Mouse (Mus musculus): ENCODE results near the gene Nmb. TPM values are rescaled to one million over a fixed set of nuclear protein-coding genes. Genes with fewer than 3 reads are reported as not detected.
A peak's percentile ranks its signal among the peaks of the same experiment; 100 is the strongest.

Gene Nmb
- polyA plus RNA-seq, 1 experiment = 2.6 TPM

DNA sequence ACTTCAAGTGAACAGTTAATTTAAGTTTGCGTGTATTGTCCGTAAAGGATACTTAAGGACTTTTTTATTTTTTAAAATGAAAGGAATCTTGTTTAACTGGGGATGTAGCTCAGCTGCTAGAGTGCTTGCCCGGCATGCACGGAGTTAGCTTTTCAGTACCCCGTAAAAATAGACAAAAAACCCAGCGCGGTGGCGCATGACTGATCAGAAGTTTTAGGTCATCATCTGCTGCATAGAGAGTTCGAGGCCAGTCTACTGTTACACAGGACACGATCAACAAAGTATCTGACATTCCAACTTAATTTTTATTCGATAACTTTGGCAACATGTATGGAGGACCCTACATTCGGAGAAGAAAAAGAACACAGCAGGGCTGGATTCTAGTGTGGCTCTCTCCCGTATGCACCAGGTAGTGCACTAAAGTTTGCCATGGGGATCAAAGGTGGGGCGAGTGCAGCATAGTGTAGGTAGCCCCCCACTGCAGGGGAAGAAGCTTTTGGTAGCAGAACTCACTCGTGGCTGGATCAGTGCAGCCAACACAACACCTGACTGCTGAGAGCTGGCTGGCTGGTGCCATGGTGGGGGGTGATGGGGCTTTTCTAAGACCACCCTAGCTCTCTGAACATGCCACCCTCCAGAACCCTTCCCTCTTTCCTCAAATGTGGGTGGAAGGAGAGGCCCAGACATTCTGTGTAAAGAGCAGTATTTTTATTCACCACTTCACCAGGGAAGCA is 3.2 kb downstream of the Nmb start:
- Histone ChIP-seq H3K4me3 (replicated peaks; ENCODE audit: extremely low read depth, low read depth, low read length) (peak overlapping the region; percentile 96), H3K4me1 (ENCODE audit: control insufficient read depth, insufficient read depth, low read length) (peaks cover 6% of the 10 kb centered on the region)
- TF ChIP-seq CTCF (IDR thresholded peaks at IDR 0.05; ENCODE audit: insufficient read depth, low read length) = no peak
- 21% methylated on average over 15 of the region's 15 CpGs for WGBS
- no peak for DNase-seq

DNA sequence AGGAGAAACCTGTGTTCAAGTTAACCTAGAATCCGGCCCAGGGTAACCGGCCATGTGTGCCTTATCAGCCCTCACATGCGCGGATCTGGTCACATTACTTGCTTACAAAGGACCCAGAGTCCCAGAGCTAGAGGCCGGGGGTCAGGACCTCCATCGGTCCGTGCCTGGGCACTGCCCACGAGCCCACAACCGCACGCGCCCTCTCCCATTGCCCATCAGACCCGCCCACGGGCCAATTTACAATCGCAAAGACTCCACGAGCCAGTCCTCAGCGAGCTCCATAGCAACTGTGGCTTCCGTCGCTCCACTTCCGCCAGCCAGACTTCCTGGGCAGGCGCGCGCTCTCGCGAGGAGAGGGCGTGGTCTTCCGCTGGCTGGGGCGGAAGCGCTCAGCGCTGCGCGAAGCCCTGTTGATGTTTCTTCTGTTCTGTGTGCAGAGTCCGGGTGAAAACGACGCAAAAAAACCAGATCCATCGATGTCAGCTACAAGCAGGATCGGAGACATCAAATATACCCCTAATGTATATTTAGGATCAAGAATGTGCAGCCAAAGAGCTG is 3.9 kb downstream of the Nmb start, which contains the start of gene Wdr73:
TSS of gene Wdr73 (minus strand) at position 326 of the 558 bp plus-strand sequence.
- under 1% methylated on average over 36 of the region's 36 CpGs for WGBS
- peaks cover 6% of the 10 kb centered on the region for H3K4me1 ChIP-seq (ENCODE audit: control insufficient read depth, insufficient read depth, low read length)
- TF ChIP-seq POLR2A (IDR thresholded peaks at IDR 0.05; ENCODE audit: borderline replicate concordance, extremely low read depth, low read depth, low read length) (peak; percentile 98), CTCF (IDR thresholded peaks at IDR 0.05; ENCODE audit: insufficient read depth, low read length) (no peak)
- H3K4me3 ChIP-seq (replicated peaks; ENCODE audit: extremely low read depth, low read depth, low read length) = peak within 1 kb of the TSS; percentile 96
- DNase-seq = peak; percentile 87

DNA sequence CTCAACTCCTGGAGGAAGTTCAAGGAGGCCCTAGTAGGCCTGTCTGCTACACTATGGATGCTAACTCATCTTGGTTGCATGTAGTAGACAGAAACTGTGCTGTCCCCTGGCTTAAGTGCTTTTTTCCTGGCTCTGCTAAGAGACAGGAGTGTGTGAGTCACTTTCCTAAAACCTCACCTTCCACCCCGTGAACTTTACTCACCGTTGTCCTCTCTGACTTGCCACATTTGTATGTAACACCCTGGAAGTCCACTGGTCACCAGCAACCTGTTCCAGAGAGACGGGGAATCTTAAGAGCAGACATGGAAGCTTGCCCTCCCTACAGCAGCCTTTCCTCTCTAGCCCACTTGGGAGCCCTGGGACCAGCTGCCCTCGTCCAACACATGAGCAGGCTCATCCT is 7.2 kb downstream of the Nmb start:
- no peak for DNase-seq
- TF ChIP-seq POLR2A (IDR thresholded peaks at IDR 0.05; ENCODE audit: borderline replicate concordance, extremely low read depth, low read depth, low read length) = no peak
- TF ChIP-seq CTCF (IDR thresholded peaks at IDR 0.05; ENCODE audit: insufficient read depth, low read length) = no peak
- WGBS = 85% methylated on average over 4 of the region's 4 CpGs

DNA sequence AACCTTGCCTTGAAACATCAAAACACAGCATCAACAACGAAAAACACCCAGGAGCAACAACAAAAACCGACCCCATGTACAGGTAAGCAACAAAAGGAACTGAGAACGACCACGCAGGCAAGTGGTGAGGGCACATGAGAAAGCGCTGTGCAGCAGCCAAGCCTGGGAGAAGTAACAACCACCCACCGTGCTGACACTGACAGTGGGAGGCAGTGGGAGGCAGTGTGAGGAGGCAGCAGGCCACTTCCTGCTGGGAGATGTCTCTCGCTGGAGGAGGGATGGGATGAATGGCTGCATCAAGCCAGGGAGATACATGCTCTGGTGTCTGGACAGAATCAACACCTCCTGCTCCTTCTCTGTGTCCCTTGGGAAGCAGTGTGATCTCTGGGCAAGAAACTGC is 7.7 kb downstream of the Nmb start:
- DNase-seq = no peak
- TF ChIP-seq POLR2A (IDR thresholded peaks at IDR 0.05; ENCODE audit: borderline replicate concordance, extremely low read depth, low read depth, low read length) (no peak), CTCF (IDR thresholded peaks at IDR 0.05; ENCODE audit: insufficient read depth, low read length) (no peak)
- Histone ChIP-seq H3K4me3 (replicated peaks; ENCODE audit: extremely low read depth, low read depth, low read length) (no peak overlapping the region), H3K4me1 (ENCODE audit: control insufficient read depth, insufficient read depth, low read length) (peaks cover 2% of the 10 kb centered on the region; the same call in 1 of the 2 replicates)
- WGBS = 83% methylated on average over 7 of the region's 7 CpGs

More for the DNA sequence above, 7.2 kb downstream of the Nmb start:
- no peak overlapping the region for H3K4me3 ChIP-seq (replicated peaks; ENCODE audit: extremely low read depth, low read depth, low read length)
- peaks cover 2% of the 10 kb centered on the region; the same call in 1 of the 2 replicates for H3K4me1 ChIP-seq (ENCODE audit: control insufficient read depth, insufficient read depth, low read length)

DNA sequence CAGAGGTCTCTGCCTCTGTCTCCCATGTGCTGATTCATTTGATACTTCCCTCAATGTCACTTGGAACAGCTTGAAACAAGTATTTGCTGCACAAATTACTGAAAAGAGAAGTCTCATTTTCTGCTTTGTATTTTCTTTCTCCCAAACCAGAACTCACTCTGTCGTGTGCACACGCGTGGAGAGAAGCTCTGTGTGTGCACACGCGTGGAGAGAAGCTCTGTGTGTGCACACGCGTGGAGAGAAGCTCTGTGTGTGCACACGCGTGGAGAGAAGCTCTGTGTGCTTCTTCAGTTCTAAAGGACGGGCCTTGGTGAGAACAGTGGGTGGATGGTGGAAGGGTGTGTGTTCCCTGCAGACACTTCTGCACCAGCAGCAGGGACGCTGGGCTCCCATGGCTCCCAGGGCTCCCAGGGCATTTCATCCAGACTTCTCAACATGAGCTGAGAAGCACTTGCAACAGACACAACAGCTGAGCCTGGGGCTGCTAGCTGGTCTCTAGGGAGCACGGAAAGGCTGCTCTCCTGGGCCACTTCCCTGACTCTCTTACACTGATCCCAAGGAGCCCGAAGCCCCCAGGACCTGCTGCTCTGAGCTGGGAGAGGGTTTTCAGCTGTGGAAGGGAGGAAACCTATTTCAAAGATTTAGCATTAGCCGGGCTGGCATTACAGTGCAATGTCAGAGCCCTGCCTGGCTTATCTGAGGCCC is 9.9 kb downstream of the Nmb start:
- H3K4me1 ChIP-seq (ENCODE audit: control insufficient read depth, insufficient read depth, low read length) = no peaks in the 10 kb centered on the region
- no peak overlapping the region for H3K4me3 ChIP-seq (replicated peaks; ENCODE audit: extremely low read depth, low read depth, low read length)
- TF ChIP-seq CTCF (IDR thresholded peaks at IDR 0.05; ENCODE audit: insufficient read depth, low read length) (no peak), POLR2A (IDR thresholded peaks at IDR 0.05; ENCODE audit: borderline replicate concordance, extremely low read depth, low read depth, low read length) (no peak)
- WGBS = 93% methylated on average over 14 of the region's 14 CpGs
- DNase-seq = no peak

DNA sequence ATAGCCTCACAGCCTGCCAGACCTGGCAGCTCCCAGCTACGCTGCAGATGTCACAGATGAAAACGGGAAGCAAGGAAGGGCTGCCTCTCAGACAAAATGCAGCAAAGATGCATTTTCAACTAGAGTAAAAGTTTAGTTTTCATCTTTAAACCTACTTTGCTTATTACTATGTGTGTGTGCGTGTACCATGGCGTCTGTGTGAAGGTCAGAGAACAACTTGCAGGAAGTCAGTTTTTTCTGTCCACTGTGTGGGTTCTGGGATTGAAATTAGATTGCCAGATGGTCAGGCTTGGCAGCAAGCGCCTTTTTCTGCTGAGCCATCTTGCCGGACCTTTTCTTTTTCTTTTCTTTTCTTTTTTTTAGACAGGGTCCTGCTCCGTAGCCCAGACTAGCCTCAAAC is 10.7 kb downstream of the Nmb start:
- no peak for TF ChIP-seq CTCF (IDR thresholded peaks at IDR 0.05; ENCODE audit: insufficient read depth, low read length)
- TF ChIP-seq POLR2A (IDR thresholded peaks at IDR 0.05; ENCODE audit: borderline replicate concordance, extremely low read depth, low read depth, low read length) = no peak
- DNase-seq = no peak
- Histone ChIP-seq H3K4me3 (replicated peaks; ENCODE audit: extremely low read depth, low read depth, low read length) (no peak overlapping the region), H3K4me1 (ENCODE audit: control insufficient read depth, insufficient read depth, low read length) (no peaks in the 10 kb centered on the region)
- 55% methylated on average over 7 of the region's 7 CpGs for WGBS

DNA sequence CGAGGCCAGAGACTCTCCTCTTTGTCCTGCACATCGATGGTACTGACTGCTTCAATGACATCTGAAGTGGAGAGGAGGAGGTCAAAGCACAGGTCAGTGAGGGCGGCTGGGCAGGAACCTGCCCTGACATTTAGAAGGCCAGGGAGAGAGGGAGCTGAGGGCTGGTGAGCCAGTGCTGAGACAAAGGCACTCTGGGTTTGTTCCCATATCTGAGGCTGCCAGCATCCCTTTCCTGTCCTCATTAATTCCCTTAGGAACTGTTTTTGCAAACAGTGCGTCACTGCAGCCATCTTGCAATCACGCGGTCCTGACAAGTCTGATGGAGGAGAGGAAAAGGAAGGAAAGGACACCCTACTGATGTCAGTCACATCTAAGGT is 11.1 kb downstream of the Nmb start:
- WGBS = 40% methylated on average over 6 of the region's 6 CpGs
- no peak overlapping the region for H3K4me3 ChIP-seq (replicated peaks; ENCODE audit: extremely low read depth, low read depth, low read length)

DNA sequence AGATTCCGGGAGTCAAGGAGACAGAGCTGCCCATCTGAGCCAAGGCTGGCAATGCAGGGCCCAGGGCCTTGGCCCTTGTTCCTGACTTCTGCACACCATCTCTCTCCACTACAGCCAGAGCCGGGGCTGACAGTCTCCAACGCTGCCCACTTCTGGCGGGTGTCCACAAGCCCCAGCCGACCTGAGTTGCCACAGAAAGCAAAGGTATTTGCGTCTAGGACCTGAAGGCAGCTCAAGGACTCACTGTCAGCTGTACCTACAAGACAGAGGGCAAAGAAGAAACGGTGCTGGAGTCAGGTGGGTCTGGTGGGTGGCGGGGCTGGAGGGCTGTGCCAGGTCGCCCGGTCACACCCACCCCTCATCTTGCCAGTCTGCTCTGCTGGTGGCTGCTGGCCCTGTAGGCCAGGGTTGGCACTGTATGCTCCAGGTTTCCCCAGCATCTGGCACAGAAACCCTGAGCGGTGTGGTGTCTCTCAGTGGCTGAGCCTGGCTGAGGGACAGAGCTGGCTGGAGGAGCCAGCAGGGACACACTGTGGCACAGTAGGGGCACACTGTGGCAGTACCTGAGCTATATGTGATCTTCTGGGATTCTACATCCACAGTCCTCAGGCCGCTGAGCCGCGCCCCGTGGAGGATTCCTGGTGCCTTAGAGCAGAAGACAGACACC is 11.7 kb downstream of the Nmb start:
- WGBS = 83% methylated on average over 15 of the region's 15 CpGs
- H3K4me3 ChIP-seq (replicated peaks; ENCODE audit: extremely low read depth, low read depth, low read length) = no peak overlapping the region
- no peaks in the 10 kb centered on the region for H3K4me1 ChIP-seq (ENCODE audit: control insufficient read depth, insufficient read depth, low read length)
- TF ChIP-seq POLR2A (IDR thresholded peaks at IDR 0.05; ENCODE audit: borderline replicate concordance, extremely low read depth, low read depth, low read length) (no peak), CTCF (IDR thresholded peaks at IDR 0.05; ENCODE audit: insufficient read depth, low read length) (no peak)
- no peak for DNase-seq

More for the DNA sequence above, 11.1 kb downstream of the Nmb start:
- TF ChIP-seq CTCF (IDR thresholded peaks at IDR 0.05; ENCODE audit: insufficient read depth, low read length) = no peak
- no peak for TF ChIP-seq POLR2A (IDR thresholded peaks at IDR 0.05; ENCODE audit: borderline replicate concordance, extremely low read depth, low read depth, low read length)
- no peaks in the 10 kb centered on the region for H3K4me1 ChIP-seq (ENCODE audit: control insufficient read depth, insufficient read depth, low read length)
- DNase-seq = no peak

DNA sequence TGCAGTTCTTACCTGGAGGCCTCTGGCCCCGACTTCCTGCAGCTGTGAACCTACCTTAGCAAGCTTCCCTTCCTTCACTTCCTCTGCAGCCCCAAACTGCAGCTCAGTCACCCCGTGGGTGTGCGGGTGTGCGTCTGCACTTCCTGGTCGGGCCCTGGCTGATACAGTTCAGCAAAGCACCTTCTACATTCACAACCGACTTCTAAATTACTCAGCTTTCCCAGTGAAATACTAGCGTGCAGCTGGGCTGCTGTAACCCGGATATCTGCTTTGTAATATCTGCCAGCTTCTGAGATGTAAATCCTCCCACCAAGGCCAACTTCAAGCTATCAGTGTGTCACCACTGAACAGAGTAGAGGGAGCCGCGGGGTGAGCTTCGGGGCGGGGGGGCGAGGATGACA is 15.0 kb downstream of the Nmb start:
- Histone ChIP-seq H3K4me1 (ENCODE audit: control insufficient read depth, insufficient read depth, low read length) (no peaks in the 10 kb centered on the region), H3K4me3 (replicated peaks; ENCODE audit: extremely low read depth, low read depth, low read length) (no peak overlapping the region)
- TF ChIP-seq POLR2A (IDR thresholded peaks at IDR 0.05; ENCODE audit: borderline replicate concordance, extremely low read depth, low read depth, low read length) = no peak
- TF ChIP-seq CTCF (IDR thresholded peaks at IDR 0.05; ENCODE audit: insufficient read depth, low read length) = no peak
- WGBS = 62% methylated on average over 13 of the region's 13 CpGs
- DNase-seq = no peak
